11 mouse cellular contexts compared by ENCODE assay signal in the genomic region with DNA sequence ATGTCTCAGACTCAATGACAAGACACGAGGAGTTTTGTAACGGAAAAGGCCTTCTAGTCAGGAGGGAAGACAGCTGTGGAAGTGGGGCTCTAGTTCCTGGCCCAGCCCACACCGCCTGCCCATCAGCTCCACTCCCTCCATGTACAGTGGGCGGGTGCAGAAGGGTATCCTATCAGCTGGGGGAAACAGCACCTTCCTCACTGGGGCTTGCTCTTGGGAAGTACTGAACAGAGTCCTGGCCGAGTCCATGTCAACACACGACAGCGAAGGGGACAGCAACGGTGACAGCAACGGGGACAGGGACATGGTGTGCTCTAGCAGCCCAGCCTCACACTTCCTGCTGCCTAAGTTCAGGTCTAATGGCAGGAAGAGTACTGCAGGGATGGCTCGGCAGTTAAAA. TPM values are rescaled to one million over a fixed set of nuclear protein-coding genes. Genes with fewer than 3 reads are reported as not detected.
DNase-seq lines count a peak whose midpoint lies in the region; ATAC-seq and TF ChIP-seq lines count a peak whose summit lies in the region.
"Had no signal": no experiment of that assay in that cellular context is flagged by ENCODE, and none has a peak within 500 bp of the region (broad histone marks: within the 10 kb centered on the region; RNA-seq: fewer than 3 reads in every experiment).

No protein-coding gene starts in this region.

- no peak for TF ChIP-seq CTCF in left cerebral cortex, adult 2 months (IDR thresholded peaks at IDR 0.05)

- H3K36me3 ChIP-seq in limb, embryonic 13.5 days, result peaks cover 43% of the 10 kb centered on the region

- DNase-seq in cerebellum, adult 11-12 months, result peak; percentile 45
- DNase-seq in cerebellum, postnatal 4 days (ENCODE audit: low spot score in 2 of 2), result no peak
- no peak for DNase-seq in left cerebral cortex, adult 2 months (ENCODE audit: extremely low spot score in 1 of 2, low spot score in 2 of 2)
- no peak for DNase-seq in left cerebral cortex, adult 8-10 months (ENCODE audit: low spot score in 2 of 2)
- DNase-seq in heart, adult 8-10 months (ENCODE audit: low spot score), result peak; percentile 48
- DNase-seq in yolk sac, embryonic 10.5 days (ENCODE audit: low spot score), result no peak
- DNase-seq: cerebellum, adult 11 months; thymus, adult 18-20 months had no signal

- no peak for ATAC-seq in limb, embryonic 13.5 days (ENCODE audit: low FRiP score, low read depth)
- ATAC-seq in megakaryocyte-erythroid progenitor cell, adult 5-6 weeks (replicated peaks; ENCODE audit: low FRiP score, low TSS enrichment, poor library complexity, severe bottlenecking), result no peak

- no peaks in the 10 kb centered on the region for H3K9me3 ChIP-seq in limb, embryonic 13.5 days

- no peak overlapping the region for H3K4me2 ChIP-seq in limb, embryonic 13.5 days (replicated peaks)

- H3K27ac ChIP-seq in left cerebral cortex, adult 2 months, result peak overlapping the region; percentile 50
- peak overlapping the region; percentile 48; the same call in 1 of the 2 replicates for H3K27ac ChIP-seq in limb, embryonic 13.5 days
- H3K27ac ChIP-seq: liver, embryonic 14.5 days had no signal

- intact Hi-C loops in left cerebral cortex, adult 2 months (cut with DNase I), result no loop called here

- no peak overlapping the region for H3K9ac ChIP-seq in limb, embryonic 13.5 days
- H3K9ac ChIP-seq: liver, embryonic 14.5 days had no signal

- H3K4me1 ChIP-seq in limb, embryonic 13.5 days, result peaks cover 45% of the 10 kb centered on the region

- no peaks in the 10 kb centered on the region for H3K27me3 ChIP-seq in limb, embryonic 13.5 days

- H3K4me3 ChIP-seq in left cerebral cortex, adult 2 months, result no peak overlapping the region
- no peak overlapping the region for H3K4me3 ChIP-seq in limb, embryonic 13.5 days

- WGBS in limb, embryonic 13.5 days, result 75% methylated on average over 10 of the region's 10 CpGs

RNA-seq across cellular contexts. Expression of a gene that starts 5.0 kb away (rescaled TPM):
- 10 to 100 TPM; 63.3 to 67.9 TPM for total RNA-seq in left cerebral cortex, adult 2 months (2021)
- total RNA-seq in left cerebral cortex, adult 8-10 months (2022), result 10 to 100 TPM; 65.4 to 71.4 (median 69.0) TPM
- 10 to 100 TPM; 92.2 to 93.9 (median 93.1) TPM for total RNA-seq in heart, adult 8-10 months (2022)
- 34.7 and 36.2 TPM in 2 replicates for polyA plus RNA-seq in limb, embryonic 13.5 days (2015; fragmentation: Nextera tagmentation; extraction: Ambion mirVana)
- total RNA-seq in megakaryocyte-erythroid progenitor cell, adult 5-6 weeks (2014; fragmentation: Nextera tagmentation), result 22.9 and 24.1 TPM in 2 replicates
- total RNA-seq in megakaryocyte-erythroid progenitor cell, adult 5-6 weeks (2017), result 6.4 and 8.1 TPM in 2 replicates

RNA-seq across cellular contexts. Expression of a gene that starts 30.4 kb away (rescaled TPM):
- 10 to 100 TPM; 24.6 to 25.4 TPM for total RNA-seq in left cerebral cortex, adult 2 months (2021)
- total RNA-seq in left cerebral cortex, adult 8-10 months (2022), result 10 to 100 TPM; 21.6 to 25.5 (median 23.3) TPM
- total RNA-seq in heart, adult 8-10 months (2022), result 1 to 10 TPM; 4.7 to 5.8 (median 5.1) TPM
- polyA plus RNA-seq in limb, embryonic 13.5 days (2015; fragmentation: Nextera tagmentation; extraction: Ambion mirVana), result 4.7 and 5.0 TPM in 2 replicates
- 29.6 and 39.7 TPM in 2 replicates for total RNA-seq in megakaryocyte-erythroid progenitor cell, adult 5-6 weeks (2014; fragmentation: Nextera tagmentation)
- total RNA-seq in megakaryocyte-erythroid progenitor cell, adult 5-6 weeks (2017), result 14.1 and 17.9 TPM in 2 replicates

RNA-seq across cellular contexts. Expression of a gene that starts 41.3 kb away (rescaled TPM):
- 10 to 100 TPM; 25.9 to 30.2 TPM for total RNA-seq in left cerebral cortex, adult 2 months (2021)
- 10 to 100 TPM; 31.9 to 33.7 (median 32.4) TPM for total RNA-seq in left cerebral cortex, adult 8-10 months (2022)
- 10 to 100 TPM; 19.9 to 28.9 (median 23.1) TPM for total RNA-seq in heart, adult 8-10 months (2022)
- 14.4 and 15.5 TPM in 2 replicates for polyA plus RNA-seq in limb, embryonic 13.5 days (2015; fragmentation: Nextera tagmentation; extraction: Ambion mirVana)
- 8.1 and 9.5 TPM in 2 replicates for total RNA-seq in megakaryocyte-erythroid progenitor cell, adult 5-6 weeks (2014; fragmentation: Nextera tagmentation)
- total RNA-seq in megakaryocyte-erythroid progenitor cell, adult 5-6 weeks (2017), result 9.3 and 16.3 TPM in 2 replicates

Comparison
In these comparisons a context has a peak if more than half of its experiments do, and no peak if none do; other contexts are left out.
1. DNase-seq: peak in cerebellum, adult 11-12 months (single experiment) and heart, adult 8-10 months (single experiment); none in cerebellum, postnatal 4 days (0 of 2), left cerebral cortex, adult 2 months (0 of 2), left cerebral cortex, adult 8-10 months (0 of 2) and yolk sac, embryonic 10.5 days (single experiment).